Mouse (Mus musculus): Measurements from ENCODE around the gene Cpne7. TPM values are rescaled to one million over a fixed set of nuclear protein-coding genes. Genes with fewer than 3 reads are reported as not detected.

Cpne7 gene
- total and polyA plus RNA-seq, 3 experiments = not detected

DNA sequence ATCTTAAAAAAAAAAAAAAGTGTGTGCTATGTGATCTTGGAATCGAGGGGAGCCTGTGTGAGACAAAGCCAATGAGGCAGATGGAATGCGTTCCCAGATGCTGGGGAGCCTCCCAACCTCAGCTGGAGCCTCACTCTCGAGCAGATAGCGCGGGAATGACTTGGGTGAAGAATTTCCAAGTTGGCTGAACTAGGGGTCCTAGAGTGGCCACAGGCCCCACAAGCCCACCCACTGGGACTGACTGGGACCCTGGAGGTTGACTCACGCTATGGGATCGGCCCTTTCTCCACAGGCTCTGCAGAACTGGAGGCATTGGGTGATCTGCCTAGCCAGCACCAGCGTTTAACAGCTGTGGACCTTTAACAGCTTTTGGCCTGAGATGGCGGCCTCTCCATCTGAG, 19.1 kb downstream of the Cpne7 start:
- Histone ChIP-seq H3K27me3 (replicated peaks) (peaks cover 41% of the 10 kb centered on the region), H3K4me2 (ENCODE audit: insufficient read depth, low read depth, poor library complexity, severe bottlenecking) (no peak overlapping the region), H3K4me3 (replicated peaks in 1 of 3; ENCODE audit: low read depth in 2 of 3, low read length in 2 of 3, poor library complexity in 1 of 3) (no peak overlapping the region), H3K79me2 (replicated peaks; ENCODE audit: control insufficient read depth, extremely low read depth, insufficient read depth, poor library complexity, severe bottlenecking) (no peaks in the 10 kb centered on the region), H3K27ac (ENCODE audit: insufficient read depth, low read depth) (no peak overlapping the region), H3K9me3 (replicated peaks; ENCODE audit: low read length) (peaks cover 10% of the 10 kb centered on the region), H3K4me1 (ENCODE audit: control insufficient read depth in 1 of 2, insufficient read depth in 2 of 2) (no peaks in the 10 kb centered on the region; a peak in 1 of 4 replicates), H3K9ac (ENCODE audit: insufficient read depth, low read depth) (no peak overlapping the region), H3K36me3 (replicated peaks in 1 of 2; ENCODE audit: control insufficient read depth in 1 of 2, insufficient read depth in 1 of 2, low read length in 1 of 2) (no peaks in the 10 kb centered on the region)
- dilution Hi-C loops (cut with MboI; ENCODE audit: extremely low pct_ligation_motif_present, extremely low pct_unique_long_range_greater_than_20kb, low sequenced_read_pairs) (no loop called here), in situ Hi-C loops (cut with MboI; ENCODE audit: low pct_ligation_motif_present, low pct_unique_long_range_greater_than_20kb, low sequenced_read_pairs) (no loop called here)
- TF ChIP-seq RAD21 (IDR thresholded peaks at IDR 0.05; ENCODE audit: low read depth, low read length) = no peak
- no peak for TF ChIP-seq IRF4 (IDR thresholded peaks at IDR 0.05; ENCODE audit: low read depth, low read length)
- no peak for TF ChIP-seq MEF2A (IDR thresholded peaks at IDR 0.05; ENCODE audit: borderline replicate concordance, low read depth, low read length)
- TF ChIP-seq TCF12 (IDR thresholded peaks at IDR 0.05; ENCODE audit: low read depth, low read length) = no peak
- no peak for TF ChIP-seq EP300 (IDR thresholded peaks at IDR 0.05; ENCODE audit: low read length)
- TF ChIP-seq BHLHE40 (IDR thresholded peaks at IDR 0.05; ENCODE audit: low read depth, low read length) = no peak
- TF ChIP-seq UBTF (IDR thresholded peaks at IDR 0.05; ENCODE audit: low read depth, low read length) = no peak
- no peak for TF ChIP-seq MXI1 (IDR thresholded peaks at IDR 0.05; ENCODE audit: low read depth, low read length)
- no peak for TF ChIP-seq POLR2AphosphoS2 (IDR thresholded peaks at IDR 0.05; ENCODE audit: low read depth, low read length)
- no peak for TF ChIP-seq TBP (conservative IDR thresholded peaks at IDR 0.05; ENCODE audit: low read depth, low read length)
- no peak for TF ChIP-seq KAT2A (IDR thresholded peaks at IDR 0.05; ENCODE audit: insufficient replicate concordance, low read length)
- no peak for TF ChIP-seq ELF1 (IDR thresholded peaks at IDR 0.05; ENCODE audit: low read depth, low read length)
- no peak for TF ChIP-seq USF1 (IDR thresholded peaks at IDR 0.05; ENCODE audit: low read depth, low read length)
- TF ChIP-seq HCFC1 (IDR thresholded peaks at IDR 0.05; ENCODE audit: low read depth, low read length) = no peak
- TF ChIP-seq JUND (conservative IDR thresholded peaks at IDR 0.05; ENCODE audit: low read depth, low read length) = no peak
- no peak for DNase-seq (ENCODE audit: extremely low read depth)

DNA sequence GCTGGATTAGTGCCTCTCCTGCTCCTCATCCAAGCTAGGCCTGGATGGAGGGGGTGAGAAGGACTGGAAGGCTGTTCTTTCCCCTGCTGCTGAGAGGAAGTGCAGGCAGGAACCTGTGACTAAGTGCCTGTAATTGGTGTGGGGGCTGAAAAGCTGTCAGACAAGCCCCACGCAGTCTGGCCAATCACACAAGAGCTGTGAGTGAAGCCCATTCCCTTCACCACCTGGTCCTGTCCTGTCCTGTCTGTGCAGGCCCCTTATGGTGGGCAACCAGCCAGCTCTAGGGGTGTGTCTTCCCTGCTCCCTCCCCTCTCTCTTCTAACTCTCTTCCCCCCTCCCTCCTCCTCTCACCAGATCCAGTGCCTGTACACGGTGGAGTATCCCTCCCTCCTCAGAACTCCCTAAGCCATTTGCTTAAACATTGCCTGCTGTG, 20.5 kb downstream of the Cpne7 start:
- in situ Hi-C loops (cut with MboI; ENCODE audit: low pct_ligation_motif_present, low pct_unique_long_range_greater_than_20kb, low sequenced_read_pairs) (no loop called here), dilution Hi-C loops (cut with MboI; ENCODE audit: extremely low pct_ligation_motif_present, extremely low pct_unique_long_range_greater_than_20kb, low sequenced_read_pairs) (no loop called here)
- H3K4me3 ChIP-seq (replicated peaks in 1 of 3; ENCODE audit: low read depth in 2 of 3, low read length in 2 of 3, poor library complexity in 1 of 3) = no peak overlapping the region
- no peak overlapping the region for H3K4me2 ChIP-seq (ENCODE audit: insufficient read depth, low read depth, poor library complexity, severe bottlenecking)
- H3K9me3 ChIP-seq (replicated peaks; ENCODE audit: low read length) = peaks cover 10% of the 10 kb centered on the region
- H3K9ac ChIP-seq (ENCODE audit: insufficient read depth, low read depth) = no peak overlapping the region
- H3K79me2 ChIP-seq (replicated peaks; ENCODE audit: control insufficient read depth, extremely low read depth, insufficient read depth, poor library complexity, severe bottlenecking) = no peaks in the 10 kb centered on the region
- H3K27me3 ChIP-seq (replicated peaks) = peaks cover 35% of the 10 kb centered on the region
- TF ChIP-seq POLR2AphosphoS2 (IDR thresholded peaks at IDR 0.05; ENCODE audit: low read depth, low read length) (no peak), KAT2A (IDR thresholded peaks at IDR 0.05; ENCODE audit: insufficient replicate concordance, low read length) (no peak), EP300 (IDR thresholded peaks at IDR 0.05; ENCODE audit: low read length) (no peak), GABPA (IDR thresholded peaks at IDR 0.05; ENCODE audit: insufficient replicate concordance, low read depth, low read length) (no peak), JUN (IDR thresholded peaks at IDR 0.05; ENCODE audit: insufficient read depth, low read depth, low read length) (no peak), TCF12 (IDR thresholded peaks at IDR 0.05; ENCODE audit: low read depth, low read length) (no peak), CTCF (conservative IDR thresholded peaks at IDR 0.05 in 1 of 2, IDR thresholded peaks at IDR 0.05 in 1 of 2; ENCODE audit: low read depth in 2 of 2, low read length in 2 of 2) (no peak), SIN3A (IDR thresholded peaks at IDR 0.05; ENCODE audit: low read length) (no peak), MEF2A (IDR thresholded peaks at IDR 0.05; ENCODE audit: borderline replicate concordance, low read depth, low read length) (no peak), PAX5 (IDR thresholded peaks at IDR 0.05; ENCODE audit: low read length) (no peak), MAX (IDR thresholded peaks at IDR 0.05; ENCODE audit: low read length) (no peak), IRF4 (IDR thresholded peaks at IDR 0.05; ENCODE audit: low read depth, low read length) (no peak), E2F4 (IDR thresholded peaks at IDR 0.05; ENCODE audit: insufficient replicate concordance, low read depth, low read length) (no peak), UBTF (IDR thresholded peaks at IDR 0.05; ENCODE audit: low read depth, low read length) (no peak), MAZ (IDR thresholded peaks at IDR 0.05; ENCODE audit: low read depth, low read length) (no peak)
- DNase-seq (ENCODE audit: extremely low read depth) = no peak
- no peaks in the 10 kb centered on the region for H3K4me1 ChIP-seq (ENCODE audit: control insufficient read depth in 1 of 2, insufficient read depth in 2 of 2)
- no peaks in the 10 kb centered on the region for H3K36me3 ChIP-seq (replicated peaks in 1 of 2; ENCODE audit: control insufficient read depth in 1 of 2, insufficient read depth in 1 of 2, low read length in 1 of 2)
- no peak overlapping the region for H3K27ac ChIP-seq (ENCODE audit: insufficient read depth, low read depth)

All from CH12.LX (cell line).